Mouse (Mus musculus) brain, embryonic 14.5 days (tissue): Measurements from ENCODE around the gene Osmr.

Experiments
- CTCF ChIP-seq: fragments of 200-500 bp; IDR thresholded peaks from 2 replicates; pipeline ENCODE4 v1.5.1; 2012; ENCODE audit warnings: inconsistent platforms, mild to moderate bottlenecking, moderate library complexity, borderline replicate concordance; ENCODE audit not compliant: insufficient read depth, insufficient read length; ENCODE audit errors: extremely low read depth
- POLR2A ChIP-seq: fragments of 200-500 bp; IDR thresholded peaks from 2 replicates; pipeline ENCODE4 v1.6.1; 2012; ENCODE audit warnings: mild to moderate bottlenecking, inconsistent platforms, borderline replicate concordance; ENCODE audit not compliant: poor library complexity, insufficient read depth, insufficient read length, severe bottlenecking; ENCODE audit errors: extremely low read depth

DNA sequence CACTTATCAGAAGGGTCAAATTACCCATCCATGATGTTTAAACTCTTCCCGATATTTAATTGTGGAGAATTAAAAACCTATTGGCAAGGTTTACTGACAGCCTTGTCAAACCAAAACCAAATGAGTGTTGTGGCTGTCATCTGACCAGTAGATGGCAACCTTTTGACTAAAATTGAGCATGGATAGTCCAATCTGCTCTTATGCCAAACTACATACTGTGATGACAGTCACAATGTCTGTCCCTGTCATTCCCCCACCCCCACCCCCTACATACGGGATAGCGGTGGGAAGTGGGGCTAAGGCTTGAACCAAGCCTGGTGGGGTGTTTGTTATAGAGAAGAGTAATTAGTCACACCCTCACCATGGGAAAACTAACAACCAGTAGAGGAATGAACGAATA, 34.6 kb downstream of the Osmr start:
- TF ChIP-seq CTCF: peak; percentile 43; the same call in 1 of the 2 replicates
- no peak for TF ChIP-seq POLR2A
